Mouse (Mus musculus) CH12.LX (cell line): ENCODE results near the gene Bmp10. TPM values are rescaled to one million over a fixed set of nuclear protein-coding genes. Genes with fewer than 3 reads are reported as not detected.
"Not testable (repeated sequence)": the region's sequence is repeated elsewhere in the genome, so short reads cannot be mapped to it uniquely, and the experiment has no call there.

Source experiments
- DNase-seq: peaks from one replicate; pipeline ENCODE4 v3.0.0-alpha.2; 2013; ENCODE audit errors: extremely low read depth
- H3K27ac ChIP-seq: 2 replicates; pipeline ENCODE4 v1.5.1; 2012; ENCODE audit warnings: low read depth, mild to moderate bottlenecking, control low read depth, moderate library complexity; ENCODE audit not compliant: insufficient read depth
- H3K27me3 ChIP-seq: replicated peaks from 2 replicates; pipeline ENCODE3; 2012; ENCODE audit warnings: inconsistent platforms
- H3K36me3 ChIP-seq, 2 experiments: replicated peaks in 1 of 2; 2 replicates each; pipeline versions ENCODE3 to v1.6.1; 2012; ENCODE audit warnings: inconsistent platforms in 1 of 2, low read length in 1 of 2, mild to moderate bottlenecking in 1 of 2, mixed read lengths in 1 of 2, moderate library complexity in 1 of 2; ENCODE audit not compliant: control insufficient read depth in 1 of 2, insufficient read depth in 1 of 2
- H3K4me1 ChIP-seq, 2 experiments: 2 replicates each; pipeline ENCODE4 v1.6.1; 2012; ENCODE audit warnings: inconsistent platforms in 1 of 2, moderate library complexity in 1 of 2; ENCODE audit not compliant: insufficient read depth in 2 of 2, control insufficient read depth in 1 of 2
- H3K4me2 ChIP-seq: 2 replicates; pipeline ENCODE4 v1.6.1; 2012; ENCODE audit warnings: low read depth, mild to moderate bottlenecking, control low read depth; ENCODE audit not compliant: poor library complexity, insufficient read depth, severe bottlenecking
- H3K4me3 ChIP-seq, 3 experiments: fragments of 150-350 bp in 1 of 3; sonication (generic) in 1 of 3; replicated peaks in 1 of 3; 2 replicates each; pipeline versions ENCODE3 to v1.5.1; 2011 to 2012; ENCODE audit warnings: low read depth in 2 of 3, low read length in 2 of 3, mild to moderate bottlenecking in 2 of 3, moderate library complexity in 2 of 3, control low read depth in 1 of 3, improper control_type of control experiment in 1 of 3, inconsistent platforms in 1 of 3, mixed read lengths in 1 of 3; ENCODE audit not compliant: poor library complexity in 1 of 3
- H3K79me2 ChIP-seq: replicated peaks from 2 replicates; pipeline ENCODE4 v1.6.1; 2012; ENCODE audit warnings: mild to moderate bottlenecking, moderate library complexity; ENCODE audit not compliant: control insufficient read depth, poor library complexity, insufficient read depth, severe bottlenecking; ENCODE audit errors: extremely low read depth
- H3K9ac ChIP-seq: 2 replicates; pipeline ENCODE4 v1.6.1; 2012; ENCODE audit warnings: low read depth, mild to moderate bottlenecking, control low read depth, moderate library complexity; ENCODE audit not compliant: insufficient read depth
- H3K9me3 ChIP-seq: replicated peaks from 2 replicates; pipeline ENCODE3; 2012; ENCODE audit warnings: low read length, inconsistent platforms, mixed read lengths
- CHD2 ChIP-seq: IDR thresholded peaks from 2 replicates; pipeline ENCODE4 v1.6.1; 2011; ENCODE audit warnings: low read length, improper control_type of control experiment
- CTCF ChIP-seq, 2 experiments: IDR thresholded peaks in 1 of 2; conservative IDR thresholded peaks in 1 of 2; 2 replicates each; pipeline ENCODE4 v1.5.1; 2011 to 2012; ENCODE audit warnings: low read depth in 2 of 2, low read length in 2 of 2, improper control_type of control experiment in 1 of 2, inconsistent platforms in 1 of 2, mild to moderate bottlenecking in 1 of 2, moderate library complexity in 1 of 2
- HCFC1 ChIP-seq: IDR thresholded peaks from 2 replicates; pipeline ENCODE4 v1.6.1; 2012; ENCODE audit warnings: low read depth, mild to moderate bottlenecking, inconsistent platforms, low read length, improper control_type of control experiment
- MXI1 ChIP-seq: IDR thresholded peaks from 2 replicates; pipeline ENCODE4 v1.6.1; 2011; ENCODE audit warnings: mild to moderate bottlenecking, low read depth, low read length, improper control_type of control experiment
- RCOR1 ChIP-seq: conservative IDR thresholded peaks from 2 replicates; pipeline ENCODE4 v1.6.1; 2012; ENCODE audit warnings: low read depth, mild to moderate bottlenecking, inconsistent platforms, low read length, improper control_type of control experiment
- TBP ChIP-seq: conservative IDR thresholded peaks from 2 replicates; pipeline ENCODE4 v1.6.1; 2011; ENCODE audit warnings: low read depth, low read length, improper control_type of control experiment
- ZC3H11A ChIP-seq: IDR thresholded peaks from 2 replicates; pipeline ENCODE4 v1.6.1; 2012; ENCODE audit warnings: low read depth, mild to moderate bottlenecking, inconsistent platforms, low read length, improper control_type of control experiment
- ZKSCAN1 ChIP-seq: IDR thresholded peaks from 2 replicates; pipeline ENCODE4 v1.6.1; 2012; ENCODE audit warnings: low read depth, inconsistent platforms, low read length, improper control_type of control experiment, borderline replicate concordance
- ZMIZ1 ChIP-seq: IDR thresholded peaks from 2 replicates; pipeline ENCODE4 v1.6.1; 2012; ENCODE audit warnings: low read depth, mild to moderate bottlenecking, inconsistent platforms, low read length, improper control_type of control experiment
- dilution Hi-C: fragments of 300-500 bp; cut with MboI; formaldehyde crosslinking; loops from 2 replicates; pipeline ENCODE4 v1.14.3; 2020; ENCODE audit warnings: low sequenced_read_pairs; ENCODE audit not compliant: extremely low pct_unique_long_range_greater_than_20kb, extremely low pct_ligation_motif_present
- in situ Hi-C: fragments of 300-500 bp; cut with MboI; formaldehyde crosslinking; loops from 3 replicates; pipeline ENCODE4 v1.14.3; 2019; ENCODE audit warnings: low sequenced_read_pairs, low pct_ligation_motif_present, low pct_unique_long_range_greater_than_20kb, mixed read lengths
- polyA plus RNA-seq: library from polyadenylated mRNA; unstranded; fragments of >175 nt; gene quantifications from 2 replicates; pipeline ENCODE4 v1.2.1, GENCODE M21; 2012; ENCODE audit warnings: low read depth; ENCODE audit not compliant: insufficient read length
- total RNA-seq, 2 experiments: library from RNA; depleted of rRNA; stranded (reverse); fragments of 300-350 nt in 1 of 2; fragments of >200 nt in 1 of 2; gene quantifications; 2 replicates each; pipeline ENCODE4 v1.2.3; 2012 to 2014

Bmp10 gene
- total and polyA plus RNA-seq, 3 experiments = not detected

GRCm38 (mm10) chr6:87467373-87467772, 38.6 kb downstream of the Bmp10 start:
- Histone ChIP-seq H3K9ac (no peak overlapping the region), H3K27me3 (no peaks in the 10 kb centered on the region)
- TF ChIP-seq CTCF (conservative IDR thresholded peaks at IDR 0.05 in 1 of 2, IDR thresholded peaks at IDR 0.05 in 1 of 2; ENCODE audit: low read depth in 2 of 2, low read length in 2 of 2) (no peak), CHD2 (no peak), ZKSCAN1 (peak; percentile 55)
- TF ChIP-seq, all 38 proteins: peak for 1
- Histone ChIP-seq H3K36me3 (peaks cover 74 to 95% of the 10 kb centered on the region in 2 experiments), H3K4me1 (peaks cover 0 to 13% of the 10 kb centered on the region in 2 experiments; a peak in 2 of 4 replicates), H3K4me3 (no peak overlapping the region), H3K27ac (no peak overlapping the region), H3K79me2 (no peaks in the 10 kb centered on the region), H3K4me2 (no peak overlapping the region), H3K9me3 (no peaks in the 10 kb centered on the region)
- in situ Hi-C loops = loop anchor here (10.0 to 25.0 kb wide), 2 partner anchors 47 to 195 kb away; partner anchors contain the start of gene Aplf
- no peak for DNase-seq
- dilution Hi-C loops = no loop called here

- H3K27ac ChIP-seq = no peak overlapping the region
- no peak overlapping the region for H3K4me3 ChIP-seq
- no peaks in the 10 kb centered on the region for H3K79me2 ChIP-seq
- no peaks in the 10 kb centered on the region for H3K9me3 ChIP-seq
- peaks cover 70 to 91% of the 10 kb centered on the region in 2 experiments for H3K36me3 ChIP-seq
- no peaks in the 10 kb centered on the region for H3K27me3 ChIP-seq
- in situ Hi-C loops (loop anchor here (10.0 to 25.0 kb wide), 2 partner anchors 46 to 194 kb away; partner anchors contain the start of gene Aplf), dilution Hi-C loops (no loop called here)
- H3K4me1 ChIP-seq = peaks cover 0 to 19% of the 10 kb centered on the region in 2 experiments; a peak in 2 of 4 replicates
- DNase-seq = no peak
- no peak overlapping the region for H3K4me2 ChIP-seq
- no peak for TF ChIP-seq ZC3H11A
- TF ChIP-seq HCFC1 = no peak
- TF ChIP-seq ZMIZ1 = no peak
- no peak for TF ChIP-seq MXI1
- TF ChIP-seq TBP = no peak
- no peak for TF ChIP-seq RCOR1
- H3K9ac ChIP-seq = no peak overlapping the region
These were observed 39.6 kb downstream of the Bmp10 start for GRCm38 (mm10) chr6:87468372-87468771.

- peaks cover 68 to 89% of the 10 kb centered on the region in 2 experiments for H3K36me3 ChIP-seq
- H3K9ac ChIP-seq, DNase-seq, H3K4me2 ChIP-seq, H3K79me2 ChIP-seq, H3K27ac ChIP-seq, H3K9me3 ChIP-seq, H3K4me3 ChIP-seq, dilution Hi-C loops, H3K27me3 ChIP-seq: not testable (repeated sequence)
- peaks cover 2 to 29% of the 10 kb centered on the region in 2 experiments; a peak in 2 of 4 replicates for H3K4me1 ChIP-seq
- in situ Hi-C loops = loop anchor here (25.0 kb wide), 1 partner anchor 192 kb away; the partner anchor contains the start of gene Aplf
These were observed 41.3 kb downstream of the Bmp10 start for GRCm38 (mm10) chr6:87470098-87470497.
